Mouse (Mus musculus): ENCODE data around the gene Adgrl2.

Adgrl2 gene

DNA sequence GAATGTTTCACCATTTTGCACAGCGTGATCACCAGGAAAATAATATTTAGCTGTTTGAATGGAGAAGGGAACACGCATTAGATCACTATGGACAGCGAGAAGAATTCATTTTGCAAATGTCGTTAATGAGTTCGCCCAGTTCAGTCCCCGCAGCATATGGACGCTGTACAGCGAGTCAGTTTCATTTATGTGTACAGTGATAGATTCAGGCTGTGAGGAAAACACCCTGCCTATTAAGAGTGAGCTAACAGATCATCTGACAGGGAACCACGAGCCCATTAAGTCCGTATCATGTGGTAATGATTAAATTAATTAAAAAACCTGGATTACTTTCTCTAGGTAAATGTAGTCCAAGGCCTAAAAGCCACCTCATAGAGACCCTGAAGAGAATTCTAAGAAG, 161.8 kb downstream of the Adgrl2 start:
- DNase-seq (ENCODE audit: low spot score in 2 of 2), result no peak

DNA sequence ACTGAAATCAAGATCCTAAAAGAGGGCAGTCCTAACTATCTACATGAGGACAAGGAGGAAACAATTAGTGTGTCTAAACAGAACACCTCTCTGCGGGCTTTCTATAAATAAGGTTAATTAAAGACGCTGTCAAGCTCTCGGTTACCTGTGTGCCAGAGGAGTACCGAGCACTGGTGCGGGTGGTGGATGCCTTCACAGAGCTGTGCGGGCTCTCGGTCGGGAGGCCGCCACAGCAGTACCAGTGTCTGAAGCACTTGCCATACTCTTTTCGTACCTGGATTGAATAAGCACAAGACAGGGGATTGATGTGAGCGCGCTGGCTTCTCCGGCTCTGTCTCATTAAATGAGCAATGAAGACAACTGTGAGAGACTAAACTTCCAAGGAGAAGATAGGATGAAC, 166.8 kb downstream of the Adgrl2 start:
- no peak for DNase-seq (ENCODE audit: low spot score in 2 of 2)

DNA sequence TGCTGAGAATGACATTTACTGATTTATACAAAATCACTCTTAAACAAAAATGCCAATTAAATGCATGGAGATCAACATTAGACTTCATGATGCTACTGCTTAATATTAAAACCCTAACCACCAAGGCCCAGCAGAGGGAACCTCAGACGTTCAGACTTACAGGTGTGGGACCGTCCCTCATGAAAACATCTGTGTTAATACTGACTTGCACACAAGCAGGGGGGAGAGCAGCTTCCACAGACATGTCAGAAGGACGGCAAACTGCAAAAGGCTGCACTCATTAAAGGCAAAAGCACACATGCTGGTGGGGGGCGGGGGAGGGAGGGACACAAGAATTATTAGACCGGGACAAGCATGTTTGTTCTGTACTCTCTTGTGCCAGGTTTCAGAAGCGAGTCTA, 168.7 kb downstream of the Adgrl2 start:
- DNase-seq (ENCODE audit: low spot score in 2 of 2), result no peak

DNA sequence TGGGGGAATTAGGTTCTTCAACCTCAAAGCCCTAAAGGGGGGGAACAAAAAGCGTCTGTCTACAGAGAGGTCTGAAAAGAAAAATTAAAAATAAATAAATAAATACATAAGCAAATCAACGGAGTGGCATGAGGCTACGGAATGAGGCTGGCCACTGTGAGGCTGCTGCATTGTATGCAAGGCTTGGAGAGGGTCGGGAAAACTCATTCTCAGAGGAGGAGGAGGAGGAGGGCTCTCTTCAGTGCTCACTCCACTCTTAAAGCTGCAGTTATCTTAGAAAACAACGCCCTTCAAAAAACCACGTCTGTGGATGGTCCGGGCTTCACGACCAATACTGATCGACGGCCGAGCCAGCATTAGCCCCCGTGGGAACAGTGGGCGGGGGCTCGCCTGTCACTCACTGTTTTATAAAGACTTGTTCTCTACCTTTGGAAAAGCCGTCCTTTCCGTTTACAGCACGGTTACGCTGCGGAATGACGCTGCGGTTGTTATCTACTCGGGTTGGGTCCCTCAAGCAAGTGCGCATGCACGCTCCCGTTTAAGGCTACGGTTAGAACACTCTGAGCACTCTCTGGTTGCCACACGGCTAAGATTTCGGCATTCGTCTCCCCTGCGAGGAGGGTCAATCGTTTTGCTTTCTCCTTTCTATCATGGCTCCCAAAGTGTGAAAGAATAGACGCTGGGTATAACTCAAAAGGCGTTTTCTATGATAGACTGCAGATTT, 170.9 kb downstream of the Adgrl2 start:
- no peak for DNase-seq (ENCODE audit: low spot score in 2 of 2)

DNA sequence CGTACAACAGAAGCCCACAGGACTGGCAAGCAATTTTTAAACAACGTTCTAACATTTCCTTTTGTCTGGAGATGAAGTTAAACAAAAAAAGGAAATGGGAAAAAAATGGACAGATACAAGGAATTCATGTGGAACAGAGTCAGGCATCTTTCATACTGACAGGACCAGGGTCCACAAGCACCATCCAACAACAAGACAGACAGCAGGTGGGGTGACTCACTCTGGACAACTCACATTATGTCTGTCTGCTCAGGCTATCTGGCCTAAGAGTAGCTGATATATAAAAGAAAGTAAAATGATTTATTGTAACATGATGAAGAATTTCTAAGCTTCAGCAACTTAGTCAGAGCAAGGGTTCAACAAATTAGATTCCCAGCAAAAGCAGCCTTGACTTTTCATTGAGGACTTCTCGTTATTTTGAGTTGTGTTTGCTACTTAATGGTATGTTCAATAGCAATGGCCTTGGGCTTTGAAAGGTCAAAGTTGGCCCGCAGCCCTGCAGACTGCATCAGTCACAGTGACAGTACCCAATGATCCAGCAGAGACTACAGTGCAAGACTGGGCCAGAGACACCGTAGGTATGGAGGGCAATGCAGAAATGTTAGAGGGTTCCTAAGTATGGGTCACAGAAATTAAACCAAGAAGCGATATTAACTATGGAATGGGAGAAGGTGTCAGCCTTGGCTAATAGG, 171.8 kb downstream of the Adgrl2 start:
- DNase-seq (ENCODE audit: low spot score in 2 of 2), result no peak

DNA sequence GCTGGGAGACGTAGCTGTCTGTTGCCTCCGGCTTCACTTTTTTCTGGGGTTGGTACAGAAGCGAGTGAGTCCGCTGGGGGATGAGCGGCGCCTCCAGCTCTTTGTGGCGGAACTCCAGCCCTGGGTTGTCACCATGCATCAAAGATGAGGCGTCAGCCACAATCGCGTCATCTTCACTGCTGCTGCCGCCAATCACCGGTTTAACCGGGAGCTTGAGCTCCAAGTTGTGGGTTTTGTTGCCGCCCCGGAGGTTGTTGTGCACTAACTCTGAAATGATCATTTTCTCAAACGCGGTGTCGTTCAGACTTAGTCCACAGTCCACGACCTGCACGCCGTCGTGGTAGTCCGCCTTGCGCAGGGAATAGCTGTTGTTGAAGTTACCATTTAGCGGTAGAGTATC, 172.9 kb downstream of the Adgrl2 start:
- DNase-seq (ENCODE audit: low spot score in 2 of 2), result no peak

DNA sequence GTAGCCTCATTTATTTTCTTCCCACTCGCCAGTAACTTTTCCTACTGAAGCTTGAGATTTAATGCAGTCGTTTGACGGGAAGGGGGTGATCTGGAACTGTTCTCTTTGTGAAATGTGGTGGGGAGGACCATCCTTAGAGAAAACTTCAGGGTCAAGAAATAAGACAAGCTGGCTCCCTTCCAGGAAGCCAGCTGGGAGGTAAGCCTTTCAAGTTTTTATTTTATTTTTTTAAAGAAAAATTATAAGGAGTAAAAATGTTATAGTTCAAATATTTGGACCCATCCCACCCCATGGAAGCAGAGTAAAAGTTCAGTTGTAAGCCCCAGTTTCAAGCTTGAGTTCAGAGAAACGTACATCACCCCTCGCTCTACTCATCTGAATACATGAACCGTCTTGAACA, 177.2 kb downstream of the Adgrl2 start:
- no peak for DNase-seq (ENCODE audit: low spot score in 2 of 2)

DNA sequence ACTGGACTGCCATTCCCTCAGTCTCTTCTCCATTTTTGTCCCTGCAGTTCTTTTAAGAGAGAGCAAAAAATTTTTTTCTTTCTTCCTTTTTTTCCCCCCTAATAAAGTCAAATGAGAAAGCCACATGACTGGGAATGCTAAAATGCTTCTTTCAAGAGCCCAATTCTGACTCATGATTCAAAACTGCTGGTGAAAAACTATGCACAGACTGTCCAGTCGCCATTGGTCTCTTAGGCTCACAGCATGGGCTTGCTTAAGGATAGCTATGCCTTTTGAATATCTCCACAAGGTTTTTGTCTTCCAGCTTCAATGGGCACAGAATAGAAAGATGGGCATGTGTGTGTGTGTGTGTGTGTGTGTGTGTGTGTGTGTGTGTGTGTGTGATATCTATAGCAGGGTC, 178.3 kb downstream of the Adgrl2 start:
- DNase-seq (ENCODE audit: low spot score in 2 of 2), result no peak

DNA sequence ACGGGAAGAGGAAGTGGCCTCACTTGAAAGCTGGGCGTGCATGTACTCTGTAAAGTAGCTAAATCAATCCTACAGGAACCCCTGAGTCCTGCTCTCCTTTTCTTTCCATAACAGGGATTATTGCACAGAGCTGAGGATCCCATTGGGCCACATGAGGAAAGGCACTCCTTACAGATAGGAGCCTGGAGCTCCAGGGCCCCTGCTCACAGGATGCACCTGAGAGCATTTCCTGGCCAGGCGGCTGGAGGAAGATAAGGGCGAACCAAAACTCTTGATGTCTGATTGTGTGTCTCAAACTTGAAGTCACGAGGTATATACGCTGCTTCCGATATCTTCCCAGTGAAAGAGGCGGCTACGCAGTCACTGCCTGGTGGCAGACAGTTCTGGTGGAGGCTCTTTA, 183.4 kb downstream of the Adgrl2 start:
- DNase-seq (ENCODE audit: low spot score in 2 of 2), result no peak

DNA sequence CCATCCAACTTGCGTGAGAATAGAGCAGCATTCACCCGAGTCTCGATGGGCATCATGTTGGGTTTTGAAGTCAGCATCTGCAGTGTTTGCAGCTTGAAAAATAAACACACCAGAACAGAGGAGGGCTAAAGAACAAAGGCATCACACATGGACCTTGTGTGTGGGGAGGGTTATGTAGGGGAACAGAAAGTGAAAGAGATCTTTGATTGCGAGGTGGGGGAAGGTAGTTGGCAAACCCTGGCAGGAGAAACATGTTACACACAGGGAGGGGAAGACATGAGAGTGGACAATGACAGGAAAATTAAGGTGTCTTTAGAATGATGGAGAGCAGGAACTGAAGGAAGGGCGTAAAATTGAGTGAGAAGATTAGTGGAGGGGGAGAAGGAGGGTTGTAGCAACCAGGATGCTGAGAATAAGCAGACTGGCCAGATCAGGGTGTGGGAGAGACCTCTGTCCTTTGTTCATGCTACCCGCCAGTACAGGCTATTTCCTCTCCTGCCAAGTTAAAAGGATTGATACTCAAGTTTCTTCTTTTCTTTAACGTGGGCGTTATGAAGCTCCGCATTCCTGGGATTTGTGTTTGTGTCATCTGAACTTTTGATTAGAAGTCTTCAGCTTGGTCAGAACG, 197.0 kb downstream of the Adgrl2 start:
- DNase-seq (ENCODE audit: low spot score in 2 of 2), result no peak

DNA sequence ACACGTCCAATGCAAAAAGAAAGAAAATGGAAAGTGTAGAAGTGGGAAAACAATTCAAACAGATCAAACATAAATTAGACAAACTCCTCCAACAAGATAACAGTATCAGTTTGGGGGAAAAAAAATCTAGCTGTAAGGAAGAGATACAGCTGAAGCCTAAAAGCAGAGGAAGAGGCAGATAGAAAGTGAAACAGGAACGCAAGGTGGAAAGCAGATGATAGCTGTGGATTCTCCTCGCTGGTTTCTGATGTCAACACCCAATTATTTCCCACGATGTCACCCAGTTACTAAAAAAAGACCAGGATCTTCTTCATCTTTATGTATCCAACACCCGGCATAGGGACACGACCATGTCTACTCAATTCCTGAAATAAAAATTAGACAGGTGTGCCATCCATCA, 220.0 kb downstream of the Adgrl2 start:
- no peak for DNase-seq (ENCODE audit: low spot score in 2 of 2)

All from frontal cortex, postnatal 36 days (tissue).